In genomic region chr1:90279066-90279839, GRCm38 (mm10) we compare ENCODE assay signal across 14 mouse cellular contexts.
DNase-seq lines count a peak whose midpoint lies in the region; ATAC-seq and TF ChIP-seq lines count a peak whose summit lies in the region.
"Had no signal": no experiment of that assay in that cellular context is flagged by ENCODE, and none has a peak within 500 bp of the region (broad histone marks: within the 10 kb centered on the region; RNA-seq: fewer than 3 reads in every experiment).

No protein-coding gene starts in this region.

- peaks cover 31% of the 10 kb centered on the region for H3K4me1 ChIP-seq in forebrain, embryonic 15.5 days
- H3K4me1 ChIP-seq in forebrain, embryonic 10.5 days, result peaks cover 31% of the 10 kb centered on the region
- H3K4me1 ChIP-seq in limb, embryonic 13.5 days, result peaks cover 65% of the 10 kb centered on the region

- peak overlapping the region; percentile 41; the same call in 1 of the 2 replicates for H3K27ac ChIP-seq in forebrain, embryonic 15.5 days (replicated peaks)
- H3K27ac ChIP-seq in forebrain, embryonic 10.5 days, result no peak overlapping the region
- no peak overlapping the region for H3K27ac ChIP-seq in left cerebral cortex, adult 2 months
- H3K27ac ChIP-seq in limb, embryonic 13.5 days, result peak overlapping the region; percentile 71; the same call in 1 of the 2 replicates
- H3K27ac ChIP-seq: kidney, postnatal 0 days had no signal

- no peak overlapping the region for H3K4me2 ChIP-seq in forebrain, embryonic 15.5 days (replicated peaks)
- 0 out of 2 replicates have a peak overlapping the region, but pooled peaks have one; percentile 17 for H3K4me2 ChIP-seq in limb, embryonic 13.5 days (replicated peaks)

- H3K27me3 ChIP-seq in forebrain, embryonic 15.5 days, result no peaks in the 10 kb centered on the region
- H3K27me3 ChIP-seq in forebrain, embryonic 10.5 days (ENCODE audit: poor library complexity, severe bottlenecking), result no peaks in the 10 kb centered on the region
- H3K27me3 ChIP-seq in limb, embryonic 13.5 days, result peaks cover 10% of the 10 kb centered on the region

- intact Hi-C loops in left cerebral cortex, postnatal 4 days (cut with DNase I), result no loop called here
- intact Hi-C loops in left cerebral cortex, adult 2 months (cut with DNase I), result loop anchor here (5.0 kb wide), 2 partner anchors 88 to 313 kb away; no protein-coding TSS in a partner anchor

- H3K9ac ChIP-seq in forebrain, embryonic 15.5 days (replicated peaks), result no peak overlapping the region
- H3K9ac ChIP-seq in limb, embryonic 13.5 days, result no peak overlapping the region

- WGBS in forebrain, embryonic 15.5 days, result 40% methylated on average over 20 of the region's 20 CpGs
- WGBS in forebrain, embryonic 10.5 days, result 85% methylated on average over 20 of the region's 20 CpGs
- 38% methylated on average over 20 of the region's 20 CpGs for WGBS in limb, embryonic 13.5 days

- no peak overlapping the region for H3K4me3 ChIP-seq in forebrain, embryonic 15.5 days
- no peak overlapping the region for H3K4me3 ChIP-seq in forebrain, embryonic 10.5 days
- no peak overlapping the region for H3K4me3 ChIP-seq in left cerebral cortex, adult 2 months
- H3K4me3 ChIP-seq in limb, embryonic 13.5 days, result no peak overlapping the region

- no peaks in the 10 kb centered on the region for H3K36me3 ChIP-seq in forebrain, embryonic 15.5 days
- no peaks in the 10 kb centered on the region for H3K36me3 ChIP-seq in forebrain, embryonic 10.5 days (replicated peaks)
- no peaks in the 10 kb centered on the region for H3K36me3 ChIP-seq in limb, embryonic 13.5 days

- H3K9me3 ChIP-seq in forebrain, embryonic 15.5 days, result no peaks in the 10 kb centered on the region
- H3K9me3 ChIP-seq in forebrain, embryonic 10.5 days, result no peaks in the 10 kb centered on the region
- H3K9me3 ChIP-seq in limb, embryonic 13.5 days, result no peaks in the 10 kb centered on the region

- no peak for DNase-seq in forebrain, embryonic 10.5 days (ENCODE audit: extremely low spot score, low spot score)
- DNase-seq in left cerebral cortex, postnatal 4 days, result peak; percentile 41
- DNase-seq in left cerebral cortex, adult 2 months (ENCODE audit: extremely low spot score in 1 of 2, low spot score in 2 of 2), result no peak
- DNase-seq in NIH3T3 (ENCODE audit: low read depth), result peak; percentile 84
- no peak for DNase-seq in thymus, postnatal 14 days
- no peak for DNase-seq in adrenal gland, postnatal 25 days
- DNase-seq: adrenal gland, postnatal 36 days; B cell, adult 2 months; cerebellum, postnatal 25 days; right cerebral cortex, postnatal 25 days; thymus, postnatal 4 days had no signal

- TF ChIP-seq CTCF in left cerebral cortex, adult 2 months (IDR thresholded peaks at IDR 0.05), result no peak

- ATAC-seq in forebrain, embryonic 15.5 days (replicated peaks), result no peak
- peak; percentile 48 for ATAC-seq in limb, embryonic 13.5 days (ENCODE audit: low FRiP score, low read depth)

Comparison
In these comparisons a context has a peak if more than half of its experiments do, and no peak if none do; other contexts are left out.
1. H3K27ac ChIP-seq: peak in forebrain, embryonic 15.5 days (single experiment) and limb, embryonic 13.5 days (single experiment); none in forebrain, embryonic 10.5 days (single experiment) and left cerebral cortex, adult 2 months (single experiment).
2. DNase-seq: peak in left cerebral cortex, postnatal 4 days (single experiment) and NIH3T3 (single experiment); none in forebrain, embryonic 10.5 days (single experiment), left cerebral cortex, adult 2 months (0 of 2), thymus, postnatal 14 days (single experiment) and adrenal gland, postnatal 25 days (single experiment).